Mouse (Mus musculus) forebrain, embryonic 16.5 days (tissue): ENCODE measurements around the gene Nploc4. TPM values are rescaled to one million over a fixed set of nuclear protein-coding genes. Genes with fewer than 3 reads are reported as not detected.

Experiments
- ATAC-seq: fragments of 200-750 bp; cut with Nextera tagmentation; 2 replicates; pipeline ENCODE4 v1.8.0; 2017; ENCODE audit warnings: mild to moderate bottlenecking, moderate library complexity
- H3K27ac ChIP-seq: fragments of 300-500 bp; sonication (generic); 2 replicates; pipeline ENCODE4 v1.5.1; 2014; ENCODE audit warnings: low read length, control low read depth
- H3K27me3 ChIP-seq: fragments of 300-500 bp; sonication (generic); replicated peaks from 2 replicates; pipeline ENCODE4 v1.6.1; 2014; ENCODE audit warnings: low read length; ENCODE audit not compliant: control insufficient read depth, insufficient read depth
- H3K36me3 ChIP-seq: fragments of 300-500 bp; sonication (generic); 2 replicates; pipeline ENCODE4 v1.6.1; 2014; ENCODE audit not compliant: control insufficient read depth, insufficient read depth
- H3K4me1 ChIP-seq: fragments of 300-500 bp; sonication (generic); replicated peaks from 2 replicates; pipeline ENCODE4 v1.6.1; 2014; ENCODE audit warnings: low read length; ENCODE audit not compliant: control insufficient read depth, insufficient read depth
- H3K4me2 ChIP-seq: fragments of 300-500 bp; sonication (generic); 2 replicates; pipeline ENCODE4 v1.6.1; 2014; ENCODE audit warnings: mild to moderate bottlenecking, low read length, control low read depth
- H3K4me3 ChIP-seq: fragments of 300-500 bp; sonication (generic); replicated peaks from 2 replicates; pipeline ENCODE4 v1.5.1; 2014; ENCODE audit warnings: mild to moderate bottlenecking, low read length, control low read depth
- H3K9ac ChIP-seq: fragments of 300-500 bp; sonication (generic); replicated peaks from 2 replicates; pipeline ENCODE4 v1.6.1; 2014; ENCODE audit warnings: low read depth, low read length, control low read depth
- H3K9me3 ChIP-seq: fragments of 300-500 bp; sonication (generic); 2 replicates; pipeline ENCODE4 v1.6.1; 2016; ENCODE audit warnings: low read length; ENCODE audit not compliant: control insufficient read depth
- WGBS: fragments of 180-500 bp; shearing (Covaris S2); extraction: QIAGEN DNeasy Blood & Tissue Kit; methylation state at CpG from one replicate; pipeline ENCODE4 v1.1.7; 2014; 5-methylcytosine and 5-hydroxymethylcytosine counted together
- microRNA-seq: library from miRNA; unstranded; fragments of <30 nt; microRNA quantifications from one replicate; pipeline ENCODE4, GENCODE M21; 2017
- polyA plus RNA-seq: library from polyadenylated mRNA; unstranded; fragments of >200 nt; fragmentation: Nextera tagmentation; extraction: Ambion mirVana; gene quantifications from 2 replicates; pipeline ENCODE4 v1.2.1, GENCODE M21; 2015

Nploc4 gene
- polyA plus RNA-seq, 1 experiment from 2014 or later = 32.0 TPM

DNA sequence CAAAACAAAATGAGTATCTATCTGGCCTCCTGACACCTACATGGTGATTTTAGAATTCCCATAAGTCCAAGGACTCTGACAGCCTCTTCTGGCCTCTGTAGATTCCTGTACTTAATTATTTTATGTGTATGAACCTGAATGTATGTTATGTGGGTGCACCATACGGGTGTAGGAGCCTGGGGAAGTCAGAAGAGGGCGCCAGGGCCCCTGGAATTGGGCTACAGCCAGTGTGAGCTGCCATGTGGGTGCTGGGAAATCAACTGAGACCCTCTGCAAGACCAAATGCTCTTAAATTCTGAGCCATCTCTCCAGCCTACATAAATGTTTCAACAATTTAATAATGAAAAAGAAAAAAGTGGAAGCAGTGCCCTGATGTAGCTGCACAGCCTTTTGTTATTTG lies 100.1 kb downstream of the Nploc4 start:
- Histone ChIP-seq H3K4me1 (no peaks in the 10 kb centered on the region), H3K4me3 (no peak overlapping the region), H3K36me3 (no peaks in the 10 kb centered on the region), H3K4me2 (no peak overlapping the region), H3K9ac (no peak overlapping the region), H3K9me3 (no peaks in the 10 kb centered on the region), H3K27me3 (no peaks in the 10 kb centered on the region), H3K27ac (no peak overlapping the region)
- ATAC-seq = no peak
- 40% methylated on average over 2 of the region's 2 CpGs for WGBS

DNA sequence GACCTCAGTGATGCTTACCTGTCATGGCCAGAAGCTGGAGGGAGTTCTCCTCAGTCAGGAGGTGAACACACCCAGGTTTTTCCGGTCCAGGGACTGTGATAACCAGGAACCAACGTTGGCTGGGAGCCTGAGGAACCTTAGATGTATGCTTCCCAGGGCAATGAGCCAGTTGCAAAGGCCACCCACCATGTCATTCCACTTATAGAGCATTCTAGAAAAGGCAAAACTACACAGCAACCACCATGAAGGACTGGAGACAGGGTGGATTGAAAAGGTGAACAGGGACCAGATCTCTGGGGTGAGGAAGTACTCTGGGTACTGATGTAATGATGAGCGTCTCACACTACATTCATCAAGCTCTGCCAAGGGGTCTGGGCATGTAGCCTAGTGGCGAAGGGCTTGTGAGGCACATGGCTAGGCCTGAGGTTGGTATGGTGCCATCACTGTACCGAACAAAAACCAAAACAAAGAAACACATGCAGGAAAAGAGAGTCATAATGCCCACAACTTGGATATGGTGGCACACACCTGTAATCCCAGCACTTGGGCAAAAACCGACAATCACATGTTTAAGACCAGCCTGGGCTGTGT lies 102.0 kb downstream of the Nploc4 start:
- Histone ChIP-seq H3K9ac (no peak overlapping the region), H3K27me3 (no peaks in the 10 kb centered on the region), H3K4me3 (no peak overlapping the region), H3K36me3 (no peaks in the 10 kb centered on the region), H3K9me3 (no peaks in the 10 kb centered on the region), H3K4me1 (no peaks in the 10 kb centered on the region), H3K4me2 (no peak overlapping the region), H3K27ac (no peak overlapping the region)
- 65% methylated on average over 6 of the region's 6 CpGs for WGBS
- ATAC-seq = no peak

Small RNA genes lying within 50 kb of the gene (microRNA-seq; reads per million reads assigned to microRNA genes)
- not detected for gene Gm23419
- gene Mir6935 = 3.9 reads per million, percentile 16 among the genes with 10 or more reads in this experiment

Other genes starting within 250 kb of the Nploc4 start
- gene Bahcc1, start 204.8 kb downstream of the Nploc4 start, polyA plus RNA-seq = 14.5 and 14.8 TPM in 2 replicates
- gene Actg1, start 89.2 kb downstream of the Nploc4 start, polyA plus RNA-seq = 4,159 and 4,175 TPM in 2 replicates
- 1.3 and 1.5 TPM in 2 replicates for gene Fscn2, start 76.2 kb downstream of the Nploc4 start, polyA plus RNA-seq
- gene Faap100, start 58.9 kb downstream of the Nploc4 start, polyA plus RNA-seq = 72.7 and 95.3 TPM in 2 replicates
- gene Tspan10, start 4.9 kb upstream of the Nploc4 start, polyA plus RNA-seq = not detected in 2 replicates
- 0.32 TPM in 1 of 2 replicates, not detected in the other for gene Pde6g, start 15.8 kb upstream of the Nploc4 start, polyA plus RNA-seq
- 9.7 and 9.9 TPM in 2 replicates for gene Oxld1, start 20.4 kb upstream of the Nploc4 start, polyA plus RNA-seq
- 26.2 and 31.2 TPM in 2 replicates for gene Ccdc137, start 20.4 kb upstream of the Nploc4 start, polyA plus RNA-seq
- gene Arl16, start 29.9 kb upstream of the Nploc4 start, polyA plus RNA-seq = 45.5 and 56.4 TPM in 2 replicates
- 107 and 119 TPM in 2 replicates for gene Mrpl12, start 46.9 kb upstream of the Nploc4 start, polyA plus RNA-seq
- 26.5 and 29.5 TPM in 2 replicates for gene Slc25a10, start 54.1 kb upstream of the Nploc4 start, polyA plus RNA-seq
- gene Gcgr, start 93.0 kb upstream of the Nploc4 start, polyA plus RNA-seq = 0.43 TPM in 1 of 2 replicates, not detected in the other
- gene Mcrip1, start 112.0 kb upstream of the Nploc4 start, polyA plus RNA-seq = 222 and 241 TPM in 2 replicates
- gene Ppp1r27, start 113.4 kb upstream of the Nploc4 start, polyA plus RNA-seq = not detected in 2 replicates
- gene P4hb, start 135.5 kb upstream of the Nploc4 start, polyA plus RNA-seq = 238 and 265 TPM in 2 replicates
- 477 and 485 TPM in 2 replicates for gene Arhgdia, start 143.9 kb upstream of the Nploc4 start, polyA plus RNA-seq
- 287 and 320 TPM in 2 replicates for gene Alyref, start 160.7 kb upstream of the Nploc4 start, polyA plus RNA-seq
- gene Anapc11, start 160.7 kb upstream of the Nploc4 start, polyA plus RNA-seq = 178 and 192 TPM in 2 replicates
- not detected in 2 replicates for gene Npb, start 170.8 kb upstream of the Nploc4 start, polyA plus RNA-seq
- gene Pcyt2, start 180.2 kb upstream of the Nploc4 start, polyA plus RNA-seq = 175 and 234 TPM in 2 replicates
- 50.2 and 50.6 TPM in 2 replicates for gene Sirt7, start 187.5 kb upstream of the Nploc4 start, polyA plus RNA-seq
- 39.9 and 40.1 TPM in 2 replicates for gene Mafg, start 195.9 kb upstream of the Nploc4 start, polyA plus RNA-seq
- gene Pycr1, start 206.1 kb upstream of the Nploc4 start, polyA plus RNA-seq = 34.9 and 36.5 TPM in 2 replicates
- gene Myadml2, start 210.4 kb upstream of the Nploc4 start, polyA plus RNA-seq = 0.75 TPM in 1 of 2 replicates, not detected in the other
- gene Notum, start 223.5 kb upstream of the Nploc4 start, polyA plus RNA-seq = 0.67 and 0.77 TPM in 2 replicates
- gene Aspscr1, start 235.3 kb upstream of the Nploc4 start, polyA plus RNA-seq = 132 and 158 TPM in 2 replicates